Mouse (Mus musculus): ENCODE data around the gene Olfr1000. TPM values are rescaled to one million over a fixed set of nuclear protein-coding genes. Genes with fewer than 3 reads are reported as not detected.

Olfr1000 gene
- not detected in 2 replicates for polyA plus RNA-seq (2012; rRNA removed; ENCODE audit: low replicate concordance)

GRCm38 (mm10) chr2:85611803-85612202, at the start of gene Olfr1000:
Gene Olfr1000, minus strand, starts transcription at chr2:85611903.

DNA sequence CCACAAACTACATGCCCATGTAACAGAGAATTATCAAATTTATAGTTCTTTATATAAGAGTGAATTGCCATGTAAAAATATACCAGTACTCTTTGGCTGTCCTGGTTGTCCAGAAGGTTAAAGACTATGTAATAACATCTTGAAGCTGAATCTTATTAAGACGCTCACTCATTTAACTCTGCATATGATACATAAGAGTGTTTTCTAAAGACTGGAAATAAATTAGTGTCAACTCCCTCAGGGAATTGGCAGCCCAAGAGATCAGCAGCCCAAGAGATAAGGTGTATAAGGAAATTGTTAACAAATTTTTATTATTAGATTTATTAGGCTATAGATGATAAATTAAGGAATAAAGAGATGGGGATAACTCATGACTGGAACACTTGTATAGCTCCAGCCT, 38.9 kb upstream of the Olfr1000 start, which contains the start of gene Olfr1002:
Gene Olfr1002, minus strand, starts transcription at position 101 of the 400 bp plus-strand sequence.

DNA sequence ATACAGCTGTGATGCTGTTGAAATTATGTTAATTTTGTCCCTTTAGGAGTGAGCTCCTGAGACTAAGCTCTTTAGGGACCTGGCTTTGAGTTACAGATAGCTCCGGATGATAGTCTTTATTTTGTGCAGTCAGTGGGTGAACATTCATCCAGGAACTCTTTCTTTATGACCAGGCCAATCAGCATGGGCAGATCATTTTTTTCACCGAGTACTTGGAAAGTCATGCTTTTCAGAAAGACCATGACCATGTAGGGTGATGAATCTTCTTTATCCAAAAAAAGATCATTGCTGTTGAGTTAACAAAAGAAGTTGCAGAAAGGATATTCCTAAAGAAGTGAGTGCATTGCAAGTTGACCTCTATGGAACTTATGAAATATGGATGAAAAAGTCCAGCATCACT, 23.1 kb downstream of the Olfr1000 start, which contains the start of gene Olfr998:
Gene Olfr998, plus strand, starts transcription at position 301 of the 400 bp plus-strand sequence.

GRCm38 (mm10) chr2:85578915-85579314, 32.8 kb downstream of the Olfr1000 start, which contains the start of gene Olfr996:
Gene Olfr996, plus strand, starts transcription at chr2:85579215.

Other genes with a start within 250 kb of the Olfr1000 start
- gene Olfr988, start 248.7 kb downstream of the Olfr1000 start, polyA plus RNA-seq (2012; rRNA removed; ENCODE audit: low replicate concordance) = not detected in 2 replicates
- not detected in 2 replicates for gene Olfr992, start 202.4 kb downstream of the Olfr1000 start, polyA plus RNA-seq (2012; rRNA removed; ENCODE audit: low replicate concordance)
- gene Olfr993, start 197.0 kb downstream of the Olfr1000 start, polyA plus RNA-seq (2012; rRNA removed; ENCODE audit: low replicate concordance) = not detected in 2 replicates
- not detected in 2 replicates for gene Olfr994, start 175.5 kb downstream of the Olfr1000 start, polyA plus RNA-seq (2012; rRNA removed; ENCODE audit: low replicate concordance)
- not detected in 2 replicates for gene Olfr995, start 168.3 kb downstream of the Olfr1000 start, polyA plus RNA-seq (2012; rRNA removed; ENCODE audit: low replicate concordance)
- gene 4833423E24Rik, start 92.9 kb downstream of the Olfr1000 start, polyA plus RNA-seq (2012; rRNA removed; ENCODE audit: low replicate concordance) = not detected in 2 replicates
- not detected in 2 replicates for gene Olfr996, start 32.7 kb downstream of the Olfr1000 start, polyA plus RNA-seq (2012; rRNA removed; ENCODE audit: low replicate concordance)
- gene Olfr998, start 23.0 kb downstream of the Olfr1000 start, polyA plus RNA-seq (2012; rRNA removed; ENCODE audit: low replicate concordance) = not detected in 2 replicates
- not detected in 2 replicates for gene Olfr1002, start 38.8 kb upstream of the Olfr1000 start, polyA plus RNA-seq (2012; rRNA removed; ENCODE audit: low replicate concordance)
- not detected in 2 replicates for gene Olfr154, start 52.6 kb upstream of the Olfr1000 start, polyA plus RNA-seq (2012; rRNA removed; ENCODE audit: low replicate concordance)
- not detected in 2 replicates for gene Olfr1006, start 66.9 kb upstream of the Olfr1000 start, polyA plus RNA-seq (2012; rRNA removed; ENCODE audit: low replicate concordance)
- not detected in 2 replicates for gene Olfr1008, start 77.5 kb upstream of the Olfr1000 start, polyA plus RNA-seq (2012; rRNA removed; ENCODE audit: low replicate concordance)
- not detected in 2 replicates for gene Olfr1009, start 103.5 kb upstream of the Olfr1000 start, polyA plus RNA-seq (2012; rRNA removed; ENCODE audit: low replicate concordance)
- not detected in 2 replicates for gene Olfr1012, start 150.9 kb upstream of the Olfr1000 start, polyA plus RNA-seq (2012; rRNA removed; ENCODE audit: low replicate concordance)
- not detected in 2 replicates for gene Olfr1013, start 155.2 kb upstream of the Olfr1000 start, polyA plus RNA-seq (2012; rRNA removed; ENCODE audit: low replicate concordance)
- gene Olfr1014, start 160.8 kb upstream of the Olfr1000 start, polyA plus RNA-seq (2012; rRNA removed; ENCODE audit: low replicate concordance) = not detected in 2 replicates
- gene Olfr1015, start 170.1 kb upstream of the Olfr1000 start, polyA plus RNA-seq (2012; rRNA removed; ENCODE audit: low replicate concordance) = not detected in 2 replicates
- not detected in 2 replicates for gene Olfr1016, start 190.6 kb upstream of the Olfr1000 start, polyA plus RNA-seq (2012; rRNA removed; ENCODE audit: low replicate concordance)
- not detected in 2 replicates for gene Olfr1018, start 206.6 kb upstream of the Olfr1000 start, polyA plus RNA-seq (2012; rRNA removed; ENCODE audit: low replicate concordance)
- not detected in 2 replicates for gene Olfr1019, start 233.6 kb upstream of the Olfr1000 start, polyA plus RNA-seq (2012; rRNA removed; ENCODE audit: low replicate concordance)
- gene Olfr1020, start 235.1 kb upstream of the Olfr1000 start, polyA plus RNA-seq (2012; rRNA removed; ENCODE audit: low replicate concordance) = not detected in 2 replicates

All from duodenum, adult 2 months (tissue).